Mouse (Mus musculus) kidney, adult 2 months (tissue): ENCODE measurements around the gene Arl15. TPM values are rescaled to one million over a fixed set of nuclear protein-coding genes. Genes with fewer than 3 reads are reported as not detected.

Experiments used
- DNase-seq: peaks from one replicate; pipeline ENCODE4 v3.0.0; 2021
- H3K27ac ChIP-seq: fragments of 200-500 bp; 2 replicates; pipeline ENCODE4 v1.5.1; 2012; ENCODE audit warnings: low read depth, low read length, control low read depth, inconsistent platforms; ENCODE audit not compliant: insufficient read depth
- H3K27me3 ChIP-seq: fragments of 200-500 bp; replicated peaks from 2 replicates; pipeline ENCODE4 v1.6.1; 2012; ENCODE audit warnings: mild to moderate bottlenecking, moderate library complexity, low read length, inconsistent platforms; ENCODE audit not compliant: control insufficient read depth, insufficient read depth
- H3K36me3 ChIP-seq: fragments of 200-500 bp; 2 replicates; pipeline ENCODE4 v1.6.1; 2012; ENCODE audit warnings: mild to moderate bottlenecking, moderate library complexity, low read length, inconsistent platforms; ENCODE audit not compliant: control insufficient read depth, insufficient read depth
- H3K4me1 ChIP-seq: fragments of 200-500 bp; 2 replicates; pipeline ENCODE4 v1.6.1; 2011; ENCODE audit warnings: low read length; ENCODE audit not compliant: control insufficient read depth, insufficient read depth
- H3K4me3 ChIP-seq: fragments of 200-500 bp; 2 replicates; pipeline ENCODE4 v1.5.1; 2011; ENCODE audit warnings: mild to moderate bottlenecking, low read depth, low read length, control low read depth; ENCODE audit not compliant: insufficient read depth
- CTCF ChIP-seq: fragments of 200-500 bp; conservative IDR thresholded peaks from 2 replicates; pipeline ENCODE4 v1.5.1; 2011; ENCODE audit warnings: low read depth, mild to moderate bottlenecking, control low read depth, low read length, moderate library complexity, mixed read lengths; ENCODE audit not compliant: insufficient read depth, insufficient read length
- POLR2A ChIP-seq: fragments of 200-500 bp; IDR thresholded peaks from one replicate; pipeline ENCODE4 v1.6.1; 2011; ENCODE audit warnings: low read depth, low read length, control low read depth
- WGBS: fragments of 180-500 bp; shearing (Covaris S2); methylation state at CpG from one replicate; pipeline ENCODE4 v1.1.7; 2018; 5-methylcytosine and 5-hydroxymethylcytosine counted together
- polyA plus RNA-seq: library from polyadenylated mRNA; depleted of rRNA; stranded (reverse); fragments of >200 nt; gene quantifications from 2 replicates; pipeline ENCODE4 v1.2.3, GENCODE M21; 2012

Gene Arl15
- polyA plus RNA-seq, 1 experiment = 9.4 TPM

- 78% methylated on average over 16 of the region's 16 CpGs for WGBS
- TF ChIP-seq CTCF = no peak
- TF ChIP-seq POLR2A = no peak
- H3K4me1 ChIP-seq = no peaks in the 10 kb centered on the region
- H3K4me3 ChIP-seq = no peak overlapping the region
- DNase-seq = no peak
- no peak overlapping the region for H3K27ac ChIP-seq
- H3K36me3 ChIP-seq = peaks cover 2% of the 10 kb centered on the region
- no peaks in the 10 kb centered on the region for H3K27me3 ChIP-seq
Measured at GRCm38 (mm10) chr13:114150856-114151697, 356.8 kb downstream of the Arl15 start.

GRCm38 (mm10) chr13:114151698-114152069 lies 357.4 kb downstream of the Arl15 start:
- Histone ChIP-seq H3K27me3 (no peaks in the 10 kb centered on the region), H3K27ac (no peak overlapping the region), H3K36me3 (peaks cover 2% of the 10 kb centered on the region), H3K4me1 (no peaks in the 10 kb centered on the region), H3K4me3 (no peak overlapping the region)
- TF ChIP-seq CTCF = no peak
- TF ChIP-seq POLR2A = no peak
- 53% methylated on average over 10 of the region's 10 CpGs for WGBS
- DNase-seq = no peak

DNA sequence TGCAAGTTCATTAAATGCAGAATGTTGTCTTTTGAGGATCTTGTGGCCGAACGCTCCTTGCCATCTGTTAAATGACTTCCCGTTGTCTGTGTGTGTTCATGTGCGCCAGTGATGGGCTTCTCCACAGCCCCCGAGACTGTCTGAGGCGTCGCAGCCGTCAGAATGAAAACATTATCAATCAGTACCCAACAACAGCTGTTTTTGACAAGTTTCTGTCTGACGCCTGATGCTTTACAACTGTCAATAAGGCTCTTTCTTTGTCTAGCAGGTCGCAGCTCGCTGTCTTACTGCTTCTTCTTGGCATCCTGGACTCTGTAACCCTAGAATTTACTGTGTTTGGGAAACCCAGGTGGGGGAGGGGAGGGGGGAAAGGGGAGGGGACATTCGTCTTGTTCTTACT lies 362.4 kb downstream of the Arl15 start:
- TF ChIP-seq CTCF (no peak), POLR2A (no peak)
- WGBS = 59% methylated on average over 12 of the region's 12 CpGs
- H3K36me3 ChIP-seq = peaks cover 2% of the 10 kb centered on the region
- H3K27me3 ChIP-seq = no peaks in the 10 kb centered on the region
- H3K4me3 ChIP-seq = no peak overlapping the region
- H3K4me1 ChIP-seq = no peaks in the 10 kb centered on the region
- DNase-seq = no peak
- no peak overlapping the region for H3K27ac ChIP-seq

DNA sequence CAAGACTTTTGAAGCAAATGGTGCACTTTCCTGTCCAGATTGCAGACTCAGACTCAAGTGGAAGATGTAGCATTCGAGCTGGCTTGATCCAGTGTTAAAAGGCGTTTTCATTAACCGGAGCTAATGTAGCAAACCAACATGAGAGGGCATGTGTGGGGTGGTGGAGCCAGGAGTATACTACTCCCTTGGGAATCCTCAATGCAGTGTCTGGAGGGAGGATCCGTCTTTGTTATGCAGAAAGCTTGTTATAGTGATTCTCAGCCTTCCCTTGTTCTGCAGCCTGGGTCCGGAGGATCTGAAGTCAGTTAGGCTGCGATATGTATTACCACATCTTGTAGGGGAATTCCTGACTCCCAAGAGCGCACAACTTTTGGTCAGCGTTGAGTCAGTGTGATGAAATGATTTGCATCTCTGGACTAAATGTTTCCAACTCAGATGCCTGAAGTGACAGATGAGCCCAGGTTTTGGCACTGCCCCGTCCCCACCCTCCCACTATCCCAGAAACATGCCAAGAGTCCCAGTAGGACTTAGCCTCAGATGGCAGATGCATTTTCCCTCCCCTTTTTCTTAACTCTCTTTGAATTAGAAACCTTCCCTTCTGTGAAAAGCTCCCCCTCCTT lies 363.9 kb downstream of the Arl15 start:
- WGBS = 89% methylated on average over 9 of the region's 9 CpGs
- DNase-seq = no peak
- H3K27ac ChIP-seq = no peak overlapping the region
- no peak for TF ChIP-seq CTCF
- TF ChIP-seq POLR2A = no peak
- H3K4me1 ChIP-seq = no peaks in the 10 kb centered on the region
- no peak overlapping the region for H3K4me3 ChIP-seq
- no peaks in the 10 kb centered on the region for H3K27me3 ChIP-seq
- H3K36me3 ChIP-seq = peaks cover 2% of the 10 kb centered on the region

DNA sequence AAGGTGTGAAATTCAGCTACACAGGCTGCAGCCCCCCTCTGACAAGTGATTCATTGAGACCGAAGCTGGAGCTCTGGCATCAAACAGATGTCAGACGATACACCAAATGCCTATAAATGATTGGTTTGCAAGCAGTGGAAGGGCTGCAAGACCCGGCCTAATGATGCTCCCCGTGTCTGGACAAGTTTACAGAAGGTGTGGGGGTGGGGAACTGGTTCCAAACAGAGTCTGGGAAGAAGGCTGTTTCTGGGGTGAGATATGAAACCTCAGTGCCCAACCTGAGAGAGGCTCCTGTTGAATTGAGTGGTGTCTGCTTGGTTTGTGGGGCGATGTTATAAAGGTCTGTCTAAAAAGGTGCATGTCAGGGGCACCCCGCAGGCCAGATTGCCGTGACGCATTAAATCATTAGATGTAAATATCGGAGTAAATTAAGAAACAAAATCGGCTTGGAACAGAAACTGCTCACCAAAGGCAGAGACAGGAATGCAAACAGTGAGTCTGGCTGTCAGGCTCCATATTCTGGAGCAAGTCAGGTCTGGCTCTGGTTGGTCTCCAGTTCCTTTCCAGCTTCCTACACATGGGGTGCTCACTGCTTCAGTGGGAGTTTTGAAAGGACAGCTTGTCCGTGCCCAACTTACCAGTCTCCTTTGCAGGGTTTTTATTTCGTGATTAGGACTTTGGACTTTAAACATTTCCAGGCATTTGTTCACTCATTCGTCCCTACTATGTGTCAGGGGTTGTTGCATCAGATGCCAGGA lies 365.5 kb downstream of the Arl15 start:
- TF ChIP-seq POLR2A (no peak), CTCF (no peak)
- WGBS = 62% methylated on average over 13 of the region's 13 CpGs
- Histone ChIP-seq H3K27ac (no peak overlapping the region), H3K4me1 (no peaks in the 10 kb centered on the region), H3K27me3 (no peaks in the 10 kb centered on the region), H3K36me3 (0 out of 2 replicates have a peak, but pooled peaks cover under 1% of the 10 kb centered on the region), H3K4me3 (no peak overlapping the region)
- DNase-seq = no peak

DNA sequence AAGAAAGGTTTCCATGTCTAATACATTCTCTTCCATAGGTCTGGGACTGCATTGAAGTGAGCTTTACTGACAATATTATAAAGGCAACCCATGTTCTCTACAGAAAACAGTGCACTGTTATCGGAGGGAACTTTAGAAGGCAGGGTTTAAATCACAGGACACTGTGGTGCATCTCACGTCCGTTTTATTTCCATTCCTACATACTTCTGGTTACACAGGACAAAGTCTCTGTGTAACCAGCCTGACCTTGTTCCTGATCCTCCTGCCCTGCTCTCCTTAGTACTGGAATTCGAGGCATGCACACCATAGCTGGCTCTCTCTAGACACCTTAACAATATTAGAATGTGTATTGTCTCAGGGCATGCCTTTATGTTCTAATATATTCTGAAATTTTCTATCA lies 368.4 kb downstream of the Arl15 start:
- no peaks in the 10 kb centered on the region for H3K27me3 ChIP-seq
- H3K4me1 ChIP-seq = no peaks in the 10 kb centered on the region
- no peak overlapping the region for H3K27ac ChIP-seq
- 47% methylated on average over 4 of the region's 4 CpGs for WGBS
- no peak overlapping the region for H3K4me3 ChIP-seq
- DNase-seq = no peak
- no peak for TF ChIP-seq POLR2A
- TF ChIP-seq CTCF = no peak
- H3K36me3 ChIP-seq = no peaks in the 10 kb centered on the region

GRCm38 (mm10) chr13:114165616-114166015 lies 371.3 kb downstream of the Arl15 start:
- Histone ChIP-seq H3K27ac (no peak overlapping the region), H3K27me3 (no peaks in the 10 kb centered on the region), H3K4me3 (no peak overlapping the region), H3K4me1 (no peaks in the 10 kb centered on the region), H3K36me3 (no peaks in the 10 kb centered on the region)
- WGBS = 58% methylated on average over 7 of the region's 7 CpGs
- DNase-seq = no peak
- TF ChIP-seq CTCF (no peak), POLR2A (no peak)
